Mouse (Mus musculus) embryo, embryonic 11.5 days (tissue): Measurements from ENCODE around the gene Nes.
A peak's percentile ranks its signal among the peaks of the same experiment; 100 is the strongest.

Experiments used
- DNase-seq: peaks from one replicate; pipeline ENCODE4 v3.0.0-alpha.2; 2012; ENCODE audit warnings: low read depth, low spot score

Nes gene

DNA sequence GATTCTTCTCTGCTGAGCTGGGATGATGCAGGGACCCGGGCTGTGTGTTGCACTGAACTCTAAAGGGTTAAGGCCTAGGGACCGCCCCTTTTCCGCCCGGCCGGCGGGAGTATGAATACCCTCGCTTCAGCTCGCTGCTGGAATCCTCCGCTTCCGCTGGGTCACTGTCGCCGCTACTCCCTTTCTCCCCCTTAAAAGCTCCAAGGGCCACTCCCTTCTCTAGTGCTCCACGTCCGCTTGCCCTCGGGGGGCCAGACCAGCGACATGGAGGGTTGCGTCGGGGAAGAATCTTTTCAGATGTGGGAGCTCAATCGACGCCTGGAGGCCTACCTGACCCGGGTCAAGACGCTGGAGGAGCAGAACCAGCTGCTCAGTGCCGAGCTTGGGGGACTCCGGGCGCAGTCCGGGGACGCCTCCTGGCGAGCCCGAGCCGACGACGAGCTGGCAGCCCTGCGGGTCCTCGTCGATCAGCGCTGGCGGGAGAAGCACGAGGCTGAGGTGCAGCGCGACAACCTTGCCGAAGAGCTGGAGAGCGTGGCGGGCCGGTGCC is at the start of gene Nes:
Gene Nes, plus strand, starts transcription at position 140 of the 550 bp plus-strand sequence.
- DNase-seq = peak; percentile 76

DNA sequence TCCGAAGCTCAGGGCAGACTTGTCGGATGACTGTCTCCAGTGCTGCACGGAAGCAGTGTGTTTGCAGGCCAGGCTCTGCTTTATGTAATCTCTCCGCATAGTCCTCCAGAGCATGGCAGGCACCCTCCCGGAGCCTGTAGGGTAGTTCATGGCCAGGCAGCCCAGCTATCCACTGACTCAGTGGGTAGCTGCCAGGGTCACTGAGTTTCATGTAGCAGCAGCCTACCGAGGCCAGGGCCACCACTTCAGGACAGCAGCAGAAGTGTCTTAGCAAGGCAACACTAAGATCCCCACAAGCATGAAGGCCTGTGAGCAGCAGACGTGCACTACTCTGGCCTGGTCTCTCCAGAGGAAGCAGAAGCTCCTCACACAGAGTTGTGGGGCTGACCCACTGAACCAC is 45.9 kb upstream of the Nes start:
- no peak for DNase-seq

DNA sequence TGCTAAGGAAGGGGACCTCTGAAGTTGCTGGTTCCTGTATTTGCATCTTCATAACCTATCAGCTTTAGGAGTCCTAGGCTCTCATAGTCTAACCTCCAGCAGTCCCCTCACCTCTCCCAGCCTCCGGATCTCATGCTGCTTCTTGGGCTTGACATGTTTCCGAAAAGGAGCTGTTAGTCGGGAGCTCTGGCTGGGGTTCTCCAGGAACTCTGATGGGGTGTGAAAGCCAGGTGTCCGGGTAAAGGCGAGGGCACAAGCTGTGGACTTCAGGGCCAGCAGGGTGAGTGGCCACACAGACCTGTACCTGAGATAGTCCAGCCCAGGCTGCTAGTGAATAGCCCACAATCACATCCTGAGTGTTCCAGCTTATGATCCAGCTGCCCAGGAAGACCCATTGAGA is 43.4 kb upstream of the Nes start:
- no peak for DNase-seq

DNA sequence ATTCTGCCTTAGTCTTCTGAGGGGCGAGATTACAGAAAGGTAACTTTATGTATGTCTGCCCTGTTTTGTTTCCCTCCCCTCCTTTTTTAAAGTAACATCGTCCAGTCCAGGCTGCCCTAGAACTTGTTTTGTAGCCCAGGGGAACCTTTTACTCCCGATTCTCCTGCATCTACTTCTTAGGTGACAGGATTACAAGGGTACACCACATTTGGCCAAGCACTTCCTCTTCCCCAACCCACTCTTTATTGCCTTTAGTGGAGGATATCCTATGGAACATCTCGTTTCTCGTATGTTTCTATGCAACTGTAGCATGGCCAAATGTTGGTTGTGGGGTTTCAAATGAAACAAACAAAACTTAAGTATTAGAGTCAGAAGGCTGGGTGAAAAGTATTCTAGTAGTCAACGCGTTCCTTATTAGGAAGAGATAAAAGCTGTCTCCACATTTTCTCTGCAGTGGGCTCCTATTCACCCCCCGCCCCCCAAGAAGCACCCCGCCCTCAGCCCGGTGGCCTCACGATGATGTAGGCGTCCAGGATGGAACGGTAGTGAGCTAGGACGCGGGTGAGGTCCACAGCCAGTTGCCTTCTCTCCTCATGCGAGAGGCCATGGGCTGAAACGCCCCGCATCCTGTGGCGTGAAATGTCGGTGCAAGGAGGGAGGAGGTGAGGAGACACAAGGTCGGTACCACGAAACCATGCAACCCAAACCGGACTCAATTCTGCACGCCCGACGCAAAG is 41.4 kb upstream of the Nes start:
- no peak for DNase-seq

DNA sequence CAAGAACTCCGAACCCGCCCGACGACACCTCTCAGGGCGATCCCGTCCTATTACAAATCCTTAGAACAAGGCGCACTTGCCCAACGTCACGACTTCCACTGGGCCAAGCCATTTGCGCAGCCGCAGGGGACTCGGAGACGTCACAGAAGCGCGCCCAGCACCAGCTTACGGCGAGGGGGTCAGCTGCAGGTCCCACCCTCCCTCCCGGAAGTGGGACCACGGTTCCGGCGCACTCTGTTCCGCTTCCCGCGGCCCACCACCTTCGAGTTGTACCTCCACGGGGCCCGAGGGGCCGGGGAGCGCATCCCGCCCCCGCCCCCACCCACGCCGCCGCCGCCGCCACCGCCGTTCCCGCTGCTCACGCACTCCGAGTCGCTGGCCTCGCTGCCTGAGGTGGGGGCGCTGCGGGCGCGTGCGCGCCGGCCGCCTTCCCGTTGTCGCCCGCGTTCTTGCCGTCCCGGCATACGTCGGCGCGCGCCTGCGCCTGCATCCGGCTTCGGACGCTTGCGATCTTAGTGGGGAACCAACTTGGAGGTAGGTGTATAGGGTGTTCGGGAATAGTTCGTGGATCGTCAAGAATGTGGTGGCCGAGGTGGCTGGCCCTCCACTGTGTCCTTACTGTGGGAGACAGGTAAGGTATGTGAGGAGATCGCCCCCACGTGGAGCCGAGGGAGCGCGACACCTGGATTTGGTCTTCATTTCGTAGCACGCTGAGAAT is 40.6 kb upstream of the Nes start, which contains the start of the genes Isg20l2 and Rrnad1:
Gene Isg20l2, plus strand, starts transcription at position 237 of the 718 bp plus-strand sequence.
Gene Rrnad1, minus strand, starts transcription at position 640 of the 718 bp plus-strand sequence.
- peak; percentile 94 for DNase-seq

DNA sequence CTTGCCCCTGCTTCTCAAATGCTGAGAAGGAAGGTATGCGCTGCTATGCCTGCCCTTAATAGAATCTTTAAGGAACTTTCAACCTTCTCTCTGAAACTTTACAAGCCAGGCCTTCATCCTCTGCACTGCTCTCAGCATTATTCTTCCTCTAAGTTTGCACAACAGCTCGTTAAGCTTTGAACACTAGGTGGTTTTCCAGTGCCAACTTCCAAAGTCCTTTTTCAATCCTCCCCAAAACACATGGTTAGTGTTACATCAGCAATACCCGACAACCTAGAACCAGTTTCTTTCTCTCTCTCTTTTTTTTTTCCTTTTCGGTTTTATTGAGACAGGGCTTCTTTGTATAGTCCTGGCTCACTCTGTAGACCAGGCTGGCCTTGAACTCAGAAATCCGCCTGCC is 36.9 kb upstream of the Nes start:
- no peak for DNase-seq

DNA sequence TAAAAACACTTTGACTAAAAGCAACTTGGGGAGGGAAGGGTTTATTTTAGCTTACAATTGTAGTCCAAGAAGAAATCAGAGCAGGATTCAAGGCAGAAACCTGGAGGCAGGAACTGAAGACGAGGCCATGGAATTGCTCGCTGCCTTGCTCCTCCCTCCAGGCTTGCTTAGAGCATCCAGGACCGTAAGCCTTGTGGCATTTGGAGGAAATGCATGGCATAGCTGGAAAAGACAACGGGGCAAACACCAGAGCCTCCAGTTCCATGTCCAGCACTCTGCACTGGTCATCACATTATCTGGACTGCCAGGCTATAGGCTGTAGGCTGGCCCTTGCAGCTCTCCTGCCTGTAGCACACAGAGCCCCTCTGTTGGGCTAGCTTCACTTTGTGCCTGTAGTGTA is 36.4 kb upstream of the Nes start:
- no peak for DNase-seq

DNA sequence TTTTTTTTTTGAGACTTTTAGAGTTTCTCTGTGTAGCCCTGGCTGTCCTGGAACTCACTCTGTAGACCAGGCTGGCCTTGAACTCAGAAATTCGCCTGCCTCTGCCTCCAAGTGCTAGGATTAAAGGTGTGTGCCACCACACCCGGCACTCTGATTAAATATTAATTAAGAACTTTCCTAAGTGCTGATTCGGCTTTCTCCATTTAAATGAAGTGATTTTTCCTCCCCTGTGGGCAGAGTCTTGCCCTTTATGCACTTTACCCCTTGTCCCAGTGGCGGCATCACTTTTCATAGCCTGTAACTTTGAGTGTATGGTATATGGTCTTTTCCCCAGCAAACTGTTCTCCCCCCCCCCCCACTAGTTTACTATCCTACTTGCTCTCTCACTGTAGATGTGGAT is 35.7 kb upstream of the Nes start:
- no peak for DNase-seq

DNA sequence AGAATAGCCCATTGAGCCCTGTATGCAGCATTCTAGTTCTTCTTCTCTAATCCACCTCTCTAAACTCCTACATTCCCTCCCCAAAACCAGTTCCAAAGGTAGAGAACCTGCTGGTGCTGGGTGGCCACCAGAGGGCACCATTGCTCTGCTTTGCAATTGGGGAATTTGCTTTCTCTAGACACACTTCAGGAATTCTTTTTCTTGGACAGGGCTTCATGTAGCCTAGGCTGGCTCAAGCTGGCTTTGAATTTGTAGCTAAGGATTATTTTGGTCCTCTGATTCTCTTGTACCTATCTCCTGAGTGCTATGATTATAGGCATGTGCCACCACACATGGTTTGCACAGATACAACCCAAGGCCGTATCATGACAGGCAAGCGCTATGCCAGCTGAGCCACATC is 35.1 kb upstream of the Nes start:
- DNase-seq = peak; percentile 74

DNA sequence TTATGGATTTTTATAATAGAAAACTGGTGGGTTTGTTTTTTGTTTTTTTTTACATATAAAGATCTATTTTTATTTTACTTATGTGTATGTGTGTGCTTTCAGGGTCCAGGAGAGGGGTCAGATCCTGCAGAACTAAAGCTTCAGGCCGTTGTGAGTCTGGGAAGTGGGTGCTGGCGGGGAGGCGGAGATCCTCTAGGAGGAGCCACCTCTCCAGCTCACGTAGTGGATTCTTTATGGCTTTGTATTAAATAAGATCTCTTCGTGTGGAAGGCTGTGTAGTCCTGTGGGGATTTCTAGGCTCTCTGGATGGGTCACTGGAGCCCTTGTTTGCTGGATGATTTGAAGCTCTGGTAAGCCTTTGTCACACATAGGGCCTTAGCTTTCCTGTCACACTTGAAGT is 30.3 kb upstream of the Nes start:
- DNase-seq = no peak

DNA sequence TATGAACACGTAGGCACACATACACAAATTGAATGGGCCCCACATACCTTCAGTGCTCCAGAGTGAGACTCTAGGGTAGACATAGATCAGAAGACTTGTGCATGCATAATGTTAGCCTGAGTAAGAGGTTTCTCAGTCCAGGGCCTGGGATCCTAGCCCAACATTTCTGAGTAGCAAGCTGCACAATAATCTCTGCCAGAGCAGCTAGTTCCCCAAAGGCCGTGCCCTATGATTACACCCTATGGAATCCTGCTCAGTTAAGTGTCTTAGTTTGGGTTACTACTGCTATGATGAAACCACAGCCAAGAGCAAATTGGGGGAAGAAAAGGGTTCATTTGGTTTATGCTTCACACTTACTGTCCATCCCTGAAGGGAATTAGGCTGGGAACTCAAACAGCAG is 28.4 kb upstream of the Nes start:
- no peak for DNase-seq

DNA sequence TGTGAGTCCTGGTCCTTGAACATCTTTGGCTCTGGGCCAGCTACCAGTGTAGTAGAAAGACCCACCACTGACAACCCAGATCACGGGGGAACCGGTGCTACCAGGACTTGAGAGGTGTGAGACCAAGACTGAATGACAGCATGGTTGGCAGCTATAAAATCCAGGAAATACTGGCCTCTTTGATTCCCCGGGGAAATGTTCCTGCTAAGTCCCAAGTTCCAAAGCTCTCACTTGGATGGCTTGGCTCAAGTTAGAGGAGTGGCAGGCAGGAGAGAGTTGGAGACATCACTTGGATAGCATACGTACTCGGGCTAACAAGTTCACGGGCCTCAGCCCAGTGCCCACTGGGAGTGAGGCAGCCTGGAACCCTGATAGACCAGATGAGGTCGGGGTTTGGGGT is 27.3 kb upstream of the Nes start:
- no peak for DNase-seq

DNA sequence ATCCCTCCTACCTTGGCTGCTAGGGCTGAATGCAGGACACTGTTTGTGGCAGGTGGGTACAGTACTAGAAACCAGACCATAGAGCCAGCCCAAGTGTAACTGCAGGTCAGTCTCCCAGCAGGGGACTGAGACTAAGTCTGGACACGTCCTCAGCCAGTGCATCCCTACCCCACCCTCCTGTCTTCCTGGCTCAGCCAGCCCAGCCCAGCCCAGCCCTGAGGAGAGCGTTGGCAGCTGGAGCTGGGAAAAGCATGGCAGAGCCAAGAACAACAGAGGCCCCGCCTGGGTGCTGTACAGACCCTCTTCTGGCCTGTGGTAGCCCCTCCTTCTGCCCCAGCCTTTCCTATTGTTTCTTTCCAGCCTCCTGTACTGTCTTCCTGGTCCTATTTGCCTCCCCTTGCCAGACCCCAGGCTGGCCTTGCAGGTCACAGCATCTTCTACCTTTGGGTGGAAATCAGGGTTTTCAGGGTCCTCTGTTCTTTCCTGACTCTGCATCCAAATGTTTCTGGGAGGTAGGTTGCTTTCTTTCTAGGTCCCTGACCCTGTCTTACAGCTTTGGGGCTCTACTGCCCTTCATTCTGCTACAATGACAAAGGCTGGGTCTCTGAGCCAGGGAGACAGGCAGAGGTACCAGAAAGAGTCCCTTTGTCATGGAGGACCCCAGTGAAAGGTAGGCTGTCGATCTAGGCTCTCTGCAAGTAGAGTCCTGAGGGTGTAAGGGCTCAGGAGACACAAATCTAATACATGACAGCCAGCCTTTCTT is 25.9 kb upstream of the Nes start:
- DNase-seq = no peak

DNA sequence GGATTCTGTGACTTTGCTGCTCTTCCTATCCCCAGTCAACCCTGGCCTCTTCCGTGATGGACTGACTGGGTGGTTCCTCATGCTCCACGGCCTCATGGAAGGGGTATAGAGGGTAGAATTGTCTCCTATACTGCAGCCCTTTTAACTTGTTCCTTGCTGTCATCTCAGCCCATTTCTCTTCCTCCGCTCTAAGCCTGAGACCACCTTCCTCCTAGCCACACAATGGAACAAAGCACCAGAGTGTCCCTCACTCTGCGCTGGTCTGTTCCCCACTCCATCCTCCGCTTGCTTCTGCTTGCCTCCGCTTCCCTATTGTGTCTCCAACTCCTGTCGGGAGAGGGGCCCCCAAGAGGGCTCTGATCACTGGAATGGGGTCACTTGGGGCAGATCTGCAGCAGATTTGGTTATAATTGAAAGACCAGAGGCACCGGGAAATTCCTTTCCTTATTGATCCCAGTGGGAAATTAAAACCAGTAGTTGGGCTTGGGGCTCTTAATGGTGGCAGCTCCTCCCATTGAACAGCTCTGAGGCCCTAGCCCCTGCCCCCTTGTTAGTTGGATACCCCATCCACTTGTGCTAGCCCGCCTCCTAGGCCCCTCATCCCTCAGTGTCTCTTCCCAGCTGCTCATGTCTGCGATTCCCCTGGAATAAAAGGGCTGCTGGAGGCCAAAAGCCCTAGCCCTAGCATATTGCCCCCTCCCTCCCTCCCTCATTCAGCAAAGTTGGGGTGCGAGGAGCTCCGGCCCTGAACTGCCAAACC is 24.9 kb upstream of the Nes start:
- no peak for DNase-seq

DNA sequence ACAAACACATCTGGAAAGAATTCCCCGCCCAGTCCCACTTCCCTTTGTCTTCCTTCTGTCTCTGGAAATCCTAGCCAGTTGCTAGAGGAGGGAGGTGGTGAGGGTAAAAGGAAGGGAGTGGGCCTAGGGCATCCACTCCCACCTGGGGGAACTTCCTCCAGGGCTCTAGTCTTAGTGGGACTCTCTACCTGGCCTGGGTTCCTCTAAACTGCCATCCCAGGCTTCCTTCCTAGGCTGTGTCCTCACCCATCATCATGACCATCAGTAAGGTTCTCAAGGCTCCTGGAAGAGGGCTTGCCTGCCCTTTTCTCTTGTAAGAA is 24.4 kb upstream of the Nes start:
- no peak for DNase-seq

DNA sequence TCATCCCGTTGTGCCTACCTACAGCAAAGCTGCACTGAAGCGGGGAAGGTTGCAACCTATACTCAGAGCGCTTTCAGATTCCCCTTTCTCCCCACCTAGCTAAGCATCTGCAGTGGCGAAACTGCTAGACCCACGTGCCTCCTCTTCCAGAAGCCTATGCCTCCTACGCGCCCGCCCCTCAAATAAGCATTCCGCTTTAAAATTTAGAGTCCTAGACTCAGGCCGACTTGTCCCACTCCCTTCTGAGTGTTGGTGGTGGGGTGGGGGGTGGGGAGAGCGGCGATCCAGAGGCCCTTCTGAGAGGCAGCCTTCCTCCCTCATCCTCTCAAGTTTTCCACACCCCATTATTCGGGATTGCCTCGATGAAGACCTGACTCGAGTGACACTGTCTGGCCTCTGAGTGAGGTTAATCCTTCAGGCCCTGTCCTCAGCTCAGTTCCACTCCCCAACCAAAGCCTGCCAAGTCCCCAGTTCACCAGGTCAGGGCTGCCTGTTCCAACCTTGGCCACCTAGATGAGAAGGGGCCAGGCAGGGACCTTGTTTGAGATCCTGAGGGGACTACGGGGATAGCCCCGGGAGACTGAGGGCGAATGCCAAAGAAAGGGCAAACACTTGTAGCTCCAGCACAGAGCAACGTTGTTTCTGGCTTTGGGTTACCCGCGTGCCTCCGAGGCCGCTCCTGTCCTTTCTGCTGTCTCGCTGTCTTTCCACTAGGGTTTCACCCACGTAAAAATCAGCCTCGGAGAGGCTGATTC is 23.6 kb upstream of the Nes start:
- DNase-seq = no peak

DNA sequence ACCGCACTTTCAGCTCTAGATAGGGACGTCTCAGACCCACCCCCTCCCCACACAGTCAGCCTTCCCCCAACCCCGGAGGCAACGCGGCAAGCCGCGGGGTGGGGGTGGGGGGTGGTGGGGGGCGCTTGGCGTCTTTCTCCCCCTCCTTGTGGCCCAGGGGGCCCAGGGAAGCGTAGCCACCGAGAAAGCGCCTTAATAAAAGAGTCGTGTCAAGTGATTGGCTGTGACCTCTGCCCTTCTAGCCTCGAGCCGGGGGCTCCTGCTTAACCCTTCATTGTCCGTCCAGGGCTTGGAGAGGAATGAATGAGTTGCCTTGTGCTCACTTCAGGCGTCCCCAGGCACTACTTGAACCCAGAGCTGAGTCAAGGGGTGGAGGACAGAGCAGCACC is 23.1 kb upstream of the Nes start:
- peak; percentile 70 for DNase-seq

DNA sequence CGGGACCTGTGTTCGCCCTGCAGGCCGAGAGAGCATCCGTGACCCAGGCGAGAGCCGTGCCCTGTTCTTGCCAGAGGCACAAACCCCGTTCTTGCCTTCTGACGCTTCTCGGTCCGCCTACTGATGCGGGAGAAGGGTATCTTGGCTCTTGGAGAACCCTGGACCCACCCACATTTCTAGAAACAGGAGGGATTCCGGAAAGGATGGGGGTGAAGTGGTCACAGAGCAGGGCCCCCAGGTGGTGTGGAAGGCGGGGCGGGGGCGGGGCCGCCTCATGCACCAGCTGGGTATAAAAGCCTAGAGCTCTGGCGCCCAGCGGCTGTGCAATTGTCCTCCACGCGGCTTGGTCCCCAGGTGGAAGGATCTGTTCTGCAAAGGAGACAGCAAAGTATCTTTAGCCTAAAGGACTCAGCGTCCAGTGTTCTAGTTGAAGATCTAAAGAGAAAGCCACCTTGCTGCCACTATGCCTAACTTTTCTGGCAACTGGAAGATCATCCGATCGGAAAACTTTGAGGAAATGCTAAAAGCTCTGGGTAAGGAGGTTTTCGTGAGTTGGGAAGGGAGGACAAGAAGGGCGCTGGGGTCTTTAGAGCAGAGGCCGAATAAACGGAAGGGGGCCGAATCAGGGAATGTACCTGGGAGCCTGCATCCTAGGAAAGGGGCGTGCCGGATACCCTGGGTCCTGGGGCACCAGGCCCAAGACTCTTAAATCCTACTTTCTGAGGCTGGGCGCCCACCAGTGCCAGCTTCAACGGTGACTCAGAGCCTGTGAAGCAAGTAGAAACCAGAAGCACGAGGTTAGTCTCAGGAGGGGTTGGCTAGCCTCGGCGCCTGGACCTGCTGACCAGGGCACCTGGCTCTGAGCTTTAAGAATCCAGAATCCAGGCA is 22.3 kb upstream of the Nes start, which contains the start of gene Crabp2:
Gene Crabp2, plus strand, starts transcription at position 289 of the 888 bp plus-strand sequence.
- peak; percentile 61 for DNase-seq

DNA sequence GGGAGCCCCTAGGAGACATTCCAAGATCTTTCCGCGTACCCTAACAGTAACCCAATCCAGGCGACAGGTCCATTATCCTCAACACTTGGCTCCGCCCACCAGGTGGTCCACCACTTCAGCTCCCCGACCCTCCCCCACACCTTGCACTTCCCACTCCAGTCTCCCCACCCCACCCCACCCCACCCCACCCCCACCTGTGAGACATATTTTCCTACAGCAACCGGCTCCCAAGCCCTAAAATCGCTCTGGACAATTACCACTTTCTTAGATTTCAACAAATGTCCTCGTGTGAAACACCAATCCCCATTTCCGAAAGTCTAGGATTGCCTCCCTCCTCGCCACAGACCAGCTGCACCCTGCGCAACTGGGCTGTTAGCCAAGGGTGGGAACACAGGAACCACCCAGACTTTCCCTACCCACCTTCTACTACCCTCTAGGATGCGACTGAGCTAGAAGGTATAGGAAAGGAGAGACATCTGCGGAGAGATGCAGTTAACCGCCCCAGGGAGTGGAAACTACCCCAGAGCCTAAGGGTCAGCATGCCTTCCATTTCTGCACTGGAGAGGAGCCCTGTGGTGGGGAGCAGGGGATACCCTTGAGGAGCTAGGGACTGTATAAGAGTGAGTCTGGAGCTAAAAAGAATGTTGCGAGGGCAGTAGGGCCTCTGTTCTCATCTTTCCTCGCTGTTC is 21.5 kb upstream of the Nes start:
- DNase-seq = no peak
